Mouse (Mus musculus) midbrain, embryonic 16.5 days (tissue): ENCODE results near the gene Tmem145. TPM values are rescaled to one million over a fixed set of nuclear protein-coding genes. Genes with fewer than 3 reads are reported as not detected.
A peak's percentile ranks its signal among the peaks of the same experiment; 100 is the strongest.
"Not testable (repeated sequence)": the region's sequence is repeated elsewhere in the genome, so short reads cannot be mapped to it uniquely, and the experiment has no call there.

Experiments
- ATAC-seq: fragments of 200-750 bp; cut with Nextera tagmentation; 2 replicates; pipeline ENCODE4 v1.8.0; 2017; ENCODE audit warnings: moderate TSS enrichment
- H3K27ac ChIP-seq: fragments of 300-500 bp; sonication (generic); 2 replicates; pipeline ENCODE4 v1.5.1; 2014; ENCODE audit warnings: mild to moderate bottlenecking, low read length, mixed read lengths
- H3K27me3 ChIP-seq: fragments of 300-500 bp; sonication (generic); 2 replicates; pipeline ENCODE4 v1.6.1; 2014; ENCODE audit warnings: low read depth, low read length, mixed read lengths; ENCODE audit not compliant: control insufficient read depth, insufficient read depth
- H3K36me3 ChIP-seq: fragments of 300-500 bp; sonication (generic); 2 replicates; pipeline ENCODE4 v1.6.1; 2014; ENCODE audit warnings: mild to moderate bottlenecking, low read length, moderate library complexity, mixed read lengths; ENCODE audit not compliant: control insufficient read depth, insufficient read depth
- H3K4me1 ChIP-seq: fragments of 300-500 bp; sonication (generic); 2 replicates; pipeline ENCODE4 v1.6.1; 2014; ENCODE audit warnings: mild to moderate bottlenecking, low read length, mixed read lengths; ENCODE audit not compliant: control insufficient read depth, insufficient read depth
- H3K4me2 ChIP-seq: fragments of 300-500 bp; sonication (generic); 2 replicates; pipeline ENCODE4 v1.6.1; 2014; ENCODE audit warnings: mild to moderate bottlenecking, low read length, mixed read lengths
- H3K4me3 ChIP-seq: fragments of 300-500 bp; sonication (generic); 2 replicates; pipeline ENCODE4 v1.5.1; 2014; ENCODE audit warnings: low read depth, mild to moderate bottlenecking, low read length, moderate library complexity, mixed read lengths
- H3K9ac ChIP-seq: fragments of 300-500 bp; sonication (generic); 2 replicates; pipeline ENCODE4 v1.6.1; 2014; ENCODE audit warnings: low read depth, low read length, mixed read lengths
- H3K9me3 ChIP-seq: fragments of 300-500 bp; sonication (generic); replicated peaks from 2 replicates; pipeline ENCODE4 v1.6.1; 2014; ENCODE audit warnings: mild to moderate bottlenecking, low read length, mixed read lengths; ENCODE audit not compliant: control insufficient read depth, poor library complexity, severe bottlenecking
- WGBS: fragments of 180-500 bp; shearing (Covaris S2); extraction: QIAGEN DNeasy Blood & Tissue Kit; methylation state at CpG from one replicate; pipeline ENCODE4 v1.1.7; 2014; 5-methylcytosine and 5-hydroxymethylcytosine counted together
- polyA plus RNA-seq: library from polyadenylated mRNA; unstranded; fragments of >200 nt; fragmentation: Nextera tagmentation; extraction: Ambion mirVana; gene quantifications from 2 replicates; pipeline ENCODE4 v1.2.1, GENCODE M21; 2015

Tmem145 gene
- polyA plus RNA-seq, 1 experiment from 2014 or later, result 98.0 TPM

GRCm38 (mm10) chr7:25325431-25325830, 19.5 kb downstream of the Tmem145 start:
- WGBS, result 94% methylated on average over 5 of the region's 6 CpGs

GRCm38 (mm10) chr7:25326233-25326632, 20.3 kb downstream of the Tmem145 start:
- H3K27ac ChIP-seq, result no peak overlapping the region
- no peak overlapping the region for H3K4me3 ChIP-seq
- H3K27me3 ChIP-seq, result no peaks in the 10 kb centered on the region
- no peaks in the 10 kb centered on the region for H3K9me3 ChIP-seq
- H3K4me1 ChIP-seq, result peaks cover 10% of the 10 kb centered on the region
- WGBS, result 94% methylated on average over 8 of the region's 8 CpGs
- H3K9ac ChIP-seq, result no peak overlapping the region
- H3K4me2 ChIP-seq, result no peak overlapping the region
- peaks cover 16% of the 10 kb centered on the region for H3K36me3 ChIP-seq
- ATAC-seq, result no peak

More at GRCm38 (mm10) chr7:25325431-25325830, 19.5 kb downstream of the Tmem145 start:
- not testable (repeated sequence) for H3K4me2 ChIP-seq, H3K27me3 ChIP-seq, H3K9me3 ChIP-seq, H3K9ac ChIP-seq, ATAC-seq, H3K27ac ChIP-seq, H3K36me3 ChIP-seq, H3K4me3 ChIP-seq
- H3K4me1 ChIP-seq, result peaks cover 13% of the 10 kb centered on the region

- H3K27me3 ChIP-seq, result no peaks in the 10 kb centered on the region
- no peak overlapping the region for H3K4me3 ChIP-seq
- H3K9ac ChIP-seq, result no peak overlapping the region
- H3K4me2 ChIP-seq, result no peak overlapping the region
- no peak overlapping the region for H3K27ac ChIP-seq
- peaks cover 42% of the 10 kb centered on the region for H3K36me3 ChIP-seq
- peak; percentile 44; the same call in 1 of the 2 replicates for ATAC-seq
- no peaks in the 10 kb centered on the region for H3K9me3 ChIP-seq
- WGBS, result 35% methylated on average over 16 of the region's 16 CpGs
- no peaks in the 10 kb centered on the region for H3K4me1 ChIP-seq
Measured at GRCm38 (mm10) chr7:25333596-25334307, 27.8 kb downstream of the Tmem145 start.

GRCm38 (mm10) chr7:25334472-25334871, 28.6 kb downstream of the Tmem145 start:
- Histone ChIP-seq H3K27me3 (no peaks in the 10 kb centered on the region), H3K4me2 (no peak overlapping the region), H3K4me1 (no peaks in the 10 kb centered on the region), H3K27ac (no peak overlapping the region), H3K9me3 (no peaks in the 10 kb centered on the region), H3K36me3 (peaks cover 39% of the 10 kb centered on the region), H3K9ac (no peak overlapping the region), H3K4me3 (no peak overlapping the region)
- 0 out of 2 replicates have a peak, but pooled peaks have one; percentile 26 for ATAC-seq
- 85% methylated on average over 12 of the region's 12 CpGs for WGBS

GRCm38 (mm10) chr7:25339329-25339728, 33.4 kb downstream of the Tmem145 start:
- ATAC-seq, result no peak
- WGBS, result 88% methylated on average over 9 of the region's 9 CpGs
- Histone ChIP-seq H3K36me3 (peaks cover 28% of the 10 kb centered on the region), H3K9me3 (no peaks in the 10 kb centered on the region), H3K27ac (no peak overlapping the region), H3K4me1 (no peaks in the 10 kb centered on the region; the same call in 1 of the 2 replicates), H3K27me3 (no peaks in the 10 kb centered on the region), H3K4me3 (no peak overlapping the region), H3K9ac (no peak overlapping the region), H3K4me2 (no peak overlapping the region)

- peaks cover 19% of the 10 kb centered on the region for H3K36me3 ChIP-seq
- H3K4me2 ChIP-seq, result no peak overlapping the region
- 67% methylated on average over 20 of the region's 20 CpGs for WGBS
- no peaks in the 10 kb centered on the region; the same call in 1 of the 2 replicates for H3K4me1 ChIP-seq
- peak; percentile 82 for ATAC-seq
- peak overlapping the region; percentile 71 for H3K27ac ChIP-seq
- H3K9ac ChIP-seq, result peak overlapping the region; percentile 6; the same call in 1 of the 2 replicates
- no peaks in the 10 kb centered on the region for H3K27me3 ChIP-seq
- no peak overlapping the region for H3K4me3 ChIP-seq
- no peaks in the 10 kb centered on the region for H3K9me3 ChIP-seq
Measured at GRCm38 (mm10) chr7:25341000-25341784, 35.3 kb downstream of the Tmem145 start.

- Histone ChIP-seq H3K27me3 (no peaks in the 10 kb centered on the region), H3K36me3 (peaks cover 41% of the 10 kb centered on the region), H3K4me1 (no peaks in the 10 kb centered on the region), H3K4me2 (no peak overlapping the region), H3K27ac (no peak overlapping the region), H3K9me3 (no peaks in the 10 kb centered on the region; the same call in 1 of the 2 replicates), H3K4me3 (no peak overlapping the region), H3K9ac (no peak overlapping the region)
- no peak for ATAC-seq
- 92% methylated on average over 8 of the region's 8 CpGs for WGBS
Measured at GRCm38 (mm10) chr7:25348861-25349260, 43.0 kb downstream of the Tmem145 start.

GRCm38 (mm10) chr7:25358721-25359206, 52.9 kb downstream of the Tmem145 start:
- Histone ChIP-seq H3K36me3 (peaks cover 63% of the 10 kb centered on the region), H3K4me2 (no peak overlapping the region), H3K4me1 (no peaks in the 10 kb centered on the region), H3K27me3 (no peaks in the 10 kb centered on the region), H3K9me3 (no peaks in the 10 kb centered on the region), H3K9ac (no peak overlapping the region), H3K4me3 (no peak overlapping the region), H3K27ac (no peak overlapping the region)
- 69% methylated on average over 19 of the region's 19 CpGs for WGBS
- peak; percentile 51; the same call in 1 of the 2 replicates for ATAC-seq

GRCm38 (mm10) chr7:25363151-25363550, 57.2 kb downstream of the Tmem145 start:
- no peak overlapping the region for H3K4me2 ChIP-seq
- no peaks in the 10 kb centered on the region for H3K9me3 ChIP-seq
- H3K27ac ChIP-seq, result no peak overlapping the region
- H3K4me3 ChIP-seq, result no peak overlapping the region
- no peak for ATAC-seq
- H3K4me1 ChIP-seq, result peaks cover 6% of the 10 kb centered on the region
- WGBS, result 85% methylated on average over 19 of the region's 19 CpGs
- peaks cover 51% of the 10 kb centered on the region for H3K36me3 ChIP-seq
- peaks cover 11% of the 10 kb centered on the region for H3K27me3 ChIP-seq
- H3K9ac ChIP-seq, result no peak overlapping the region
